Mouse (Mus musculus) lung, postnatal 0 days (tissue): ENCODE measurements at regions not wholly inside any gene's neighbourhood (a gene's known extent, or its start where the extent isn't known, plus 50 kb on each side); places are given as distances from the start of the nearest gene placed in this dataset.

Experiments used
- CTCF ChIP-seq: IDR thresholded peaks from 2 replicates; pipeline ENCODE4 v1.5.1; 2016; ENCODE audit warnings: antibody characterized with exemption, mild to moderate bottlenecking
- EP300 ChIP-seq: IDR thresholded peaks from 2 replicates; pipeline ENCODE4 v1.6.1; 2016; ENCODE audit warnings: antibody characterized with exemption, mild to moderate bottlenecking, control low read depth

DNA sequence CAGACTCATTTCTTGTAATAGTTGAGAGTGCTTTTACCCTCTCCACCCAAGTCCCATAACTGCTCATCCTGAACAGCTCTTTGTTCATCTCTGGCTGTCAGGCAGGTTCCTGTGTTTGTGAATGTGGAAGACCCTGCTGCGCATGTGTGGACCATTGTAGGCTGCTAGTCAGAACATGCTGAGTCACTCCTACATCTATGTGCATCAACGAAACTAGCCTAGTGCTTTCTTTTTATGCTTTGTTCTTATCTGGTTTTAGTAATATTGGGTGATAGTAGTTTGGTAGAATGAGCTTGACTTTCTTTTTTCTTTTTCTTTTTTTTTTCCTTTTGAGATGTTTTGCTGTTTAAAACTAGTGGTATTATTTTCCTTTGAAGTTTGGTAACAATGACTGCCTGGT, 116.5 kb downstream of the 4930544G11Rik start:
- TF ChIP-seq CTCF (no peak), EP300 (no peak)
